ENCODE assay signal across 8 mouse cellular contexts in the genomic region with DNA sequence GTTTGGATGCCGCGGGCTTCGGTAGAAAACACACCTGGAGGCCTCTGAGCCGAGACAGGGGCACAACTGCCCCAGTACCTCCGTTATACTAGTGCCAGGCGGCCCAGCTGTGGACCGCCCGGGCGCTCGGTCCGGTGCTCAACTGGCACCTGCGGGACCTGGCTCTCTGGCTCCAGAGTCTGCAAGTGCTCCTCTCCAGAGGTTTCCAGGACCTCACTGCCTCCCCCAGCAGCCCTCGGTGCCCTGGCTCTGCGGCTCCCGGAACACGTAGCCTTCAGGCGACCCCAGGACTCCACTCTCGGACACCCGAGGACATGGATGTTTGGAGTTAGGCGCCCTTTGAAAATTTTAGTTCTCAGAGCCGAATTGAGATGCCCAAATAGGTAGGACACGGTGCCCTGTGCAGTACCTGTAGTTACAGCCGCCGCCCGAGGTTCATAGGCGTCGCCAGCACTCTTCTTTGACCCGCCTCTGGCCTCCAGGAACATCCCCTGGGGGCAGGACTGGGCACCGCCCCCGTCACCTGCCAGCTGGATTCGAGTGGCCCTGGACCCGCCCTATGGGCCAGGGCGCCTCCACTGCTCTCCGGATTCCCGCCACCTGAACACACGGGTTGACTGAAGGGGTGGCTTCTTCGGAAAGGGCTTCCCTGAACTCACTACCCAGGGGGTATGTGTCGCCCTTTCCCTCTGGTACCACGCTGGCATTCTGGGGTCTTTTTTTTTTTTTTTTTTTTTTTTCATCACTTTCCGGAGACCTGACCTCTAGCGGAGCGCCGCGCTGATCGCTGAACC. TPM values are rescaled to one million over a fixed set of nuclear protein-coding genes. Genes with fewer than 3 reads are reported as not detected.
DNase-seq lines count a peak whose midpoint lies in the region; ATAC-seq and TF ChIP-seq lines count a peak whose summit lies in the region.

A gene (minus strand): TSS at position 467 of the 794 bp plus-strand sequence.

- H3K9me3 ChIP-seq in forebrain, embryonic 13.5 days (replicated peaks): no peaks in the 10 kb centered on the region
- no peaks in the 10 kb centered on the region for H3K9me3 ChIP-seq in lung, embryonic 16.5 days (ENCODE audit: control insufficient read depth, low read length)

- H3K9ac ChIP-seq in forebrain, embryonic 13.5 days: peak within 1 kb of the TSS; percentile 64
- H3K9ac ChIP-seq in lung, embryonic 16.5 days (ENCODE audit: low read length): peak within 1 kb of the TSS; percentile 69

- DNase-seq in left cerebral cortex, adult 2 months (ENCODE audit: extremely low spot score in 1 of 2, low spot score in 2 of 2): no peak
- no peak for DNase-seq in left cerebral cortex, postnatal 36 days (ENCODE audit: low spot score in 2 of 2)
- peak; percentile 82 to 87 for DNase-seq in kidney, adult 8-10 months
- peak; percentile 32 for DNase-seq in retina, postnatal 1 day
- DNase-seq in ovary, postnatal 14 days (ENCODE audit: low spot score): no peak
- DNase-seq in left cerebral cortex, postnatal 4 days: no peak

- H3K36me3 ChIP-seq in forebrain, embryonic 13.5 days (ENCODE audit: poor library complexity, severe bottlenecking): no peaks in the 10 kb centered on the region
- H3K36me3 ChIP-seq in lung, embryonic 16.5 days (ENCODE audit: control insufficient read depth, insufficient read depth, low read length): no peaks in the 10 kb centered on the region

- no peak for TF ChIP-seq CTCF in left cerebral cortex, adult 2 months (IDR thresholded peaks at IDR 0.05)

- H3K27ac ChIP-seq in left cerebral cortex, adult 2 months: no peak within 1 kb of the TSS
- no peak within 1 kb of the TSS for H3K27ac ChIP-seq in forebrain, embryonic 13.5 days
- H3K27ac ChIP-seq in lung, embryonic 16.5 days (ENCODE audit: low read length): no peak within 1 kb of the TSS

- intact Hi-C loops in left cerebral cortex, adult 2 months (cut with DNase I): no loop called here
- intact Hi-C loops in left cerebral cortex, postnatal 36 days (cut with DNase I): loop anchor here (5.0 kb wide), 1 partner anchor 55 kb away; a partner anchor contains a TSS
- intact Hi-C loops in left cerebral cortex, postnatal 4 days (cut with DNase I): loop anchor here (10.0 kb wide), 1 partner anchor 173 kb away; a partner anchor contains a TSS

- WGBS in forebrain, embryonic 13.5 days: under 1% methylated on average over 43 of the region's 45 CpGs
- WGBS in lung, embryonic 16.5 days: 1% methylated on average over 45 of the region's 45 CpGs

- H3K4me3 ChIP-seq in left cerebral cortex, adult 2 months: peak within 1 kb of the TSS; percentile 54
- peak within 1 kb of the TSS; percentile 53 for H3K4me3 ChIP-seq in forebrain, embryonic 13.5 days
- peak within 1 kb of the TSS; percentile 59 for H3K4me3 ChIP-seq in lung, embryonic 16.5 days (ENCODE audit: low read length)

- ATAC-seq in forebrain, embryonic 13.5 days: 0 out of 2 replicates have a peak, but pooled peaks have one; percentile 33
- peak; percentile 44 for ATAC-seq in lung, embryonic 16.5 days (ENCODE audit: low read depth)

- H3K4me2 ChIP-seq in forebrain, embryonic 13.5 days: peak within 1 kb of the TSS; percentile 98
- H3K4me2 ChIP-seq in lung, embryonic 16.5 days (ENCODE audit: low read depth, low read length): peak within 1 kb of the TSS; percentile 99

- peaks cover 42% of the 10 kb centered on the region for H3K27me3 ChIP-seq in forebrain, embryonic 13.5 days
- peaks cover 37% of the 10 kb centered on the region for H3K27me3 ChIP-seq in lung, embryonic 16.5 days (ENCODE audit: control insufficient read depth, insufficient read depth, low read depth, low read length)

- H3K4me1 ChIP-seq in forebrain, embryonic 13.5 days: peaks cover 26% of the 10 kb centered on the region
- peaks cover 28% of the 10 kb centered on the region for H3K4me1 ChIP-seq in lung, embryonic 16.5 days (replicated peaks; ENCODE audit: control insufficient read depth, insufficient read depth, low read length)

RNA-seq across cellular contexts. Expression of the gene that starts here (rescaled TPM):
- 1 to 10 TPM; 1.0 to 1.3 TPM for total RNA-seq in left cerebral cortex, adult 2 months (2021)
- 1 to 10 TPM; 1.3 to 3.1 TPM for total RNA-seq in left cerebral cortex, postnatal 36 days (2021)
- 0.37 TPM in 1 of 2 replicates, not detected in the other for polyA plus RNA-seq in forebrain, embryonic 13.5 days (2015; fragmentation: Nextera tagmentation; extraction: Ambion mirVana)
- polyA plus RNA-seq in lung, embryonic 16.5 days (2015; fragmentation: Nextera tagmentation; extraction: Ambion mirVana): 3.5 and 4.4 TPM in 2 replicates
- not detected for total RNA-seq in left cerebral cortex, postnatal 4 days (2021)

Comparison
In these comparisons a context has a peak if more than half of its experiments do, and no peak if none do; other contexts are left out.
1. Peak in ATAC-seq, H3K4me3 ChIP-seq, H3K9ac ChIP-seq and H3K4me2 ChIP-seq in forebrain, embryonic 13.5 days; RNA of the gene not detected or under 1 TPM.
2. DNase-seq: peak in kidney, adult 8-10 months (2 of 2) and retina, postnatal 1 day (single experiment); none in left cerebral cortex, adult 2 months (0 of 2), left cerebral cortex, postnatal 36 days (0 of 2), ovary, postnatal 14 days (single experiment) and left cerebral cortex, postnatal 4 days (single experiment).
3. Peak in every context shown above with its lines, with median percentiles within 50 percentile points of each other: H3K4me3 ChIP-seq.